Mouse (Mus musculus): ENCODE measurements at regions not wholly inside any gene's neighbourhood (a gene's known extent, or its start where the extent isn't known, plus 50 kb on each side); places are given as distances from the start of the nearest gene placed in this dataset.

- no peak for DNase-seq
- Histone ChIP-seq H3K4me1 (ENCODE audit: control insufficient read depth, insufficient read depth, low read length) (no peaks in the 10 kb centered on the region), H3K27me3 (ENCODE audit: control insufficient read depth, insufficient read depth, low read length) (no peaks in the 10 kb centered on the region), H3K27ac (no peak overlapping the region), H3K79me2 (replicated peaks; ENCODE audit: control insufficient read depth, insufficient read depth, low read length) (no peaks in the 10 kb centered on the region), H3K4me3 (no peak overlapping the region), H3K36me3 (ENCODE audit: control insufficient read depth, insufficient read depth, low read length) (no peaks in the 10 kb centered on the region), H3K9ac (ENCODE audit: low read depth, low read length) (no peak overlapping the region)
- WGBS = 71% methylated on average over 4 of the region's 4 CpGs
- intact Hi-C loops (cut with DNase I) = no loop called here
- TF ChIP-seq EP300 (IDR thresholded peaks at IDR 0.05; ENCODE audit: insufficient read depth, low read depth, low read length) = no peak
- TF ChIP-seq POLR2A (IDR thresholded peaks at IDR 0.05; ENCODE audit: insufficient read depth, low read depth, low read length) = no peak
- TF ChIP-seq CTCF (IDR thresholded peaks at IDR 0.05) = no peak
Observed at GRCm38 (mm10) chr11:91426731-91427130, 150.6 kb downstream of the Kif2b start.

- Histone ChIP-seq H3K79me2 (replicated peaks; ENCODE audit: control insufficient read depth, insufficient read depth, low read length) (no peaks in the 10 kb centered on the region), H3K4me3 (no peak overlapping the region), H3K36me3 (ENCODE audit: control insufficient read depth, insufficient read depth, low read length) (no peaks in the 10 kb centered on the region), H3K27ac (no peak overlapping the region), H3K4me1 (ENCODE audit: control insufficient read depth, insufficient read depth, low read length) (no peaks in the 10 kb centered on the region), H3K9ac (ENCODE audit: low read depth, low read length) (no peak overlapping the region), H3K27me3 (ENCODE audit: control insufficient read depth, insufficient read depth, low read length) (no peaks in the 10 kb centered on the region)
- DNase-seq = no peak
- TF ChIP-seq CTCF (IDR thresholded peaks at IDR 0.05) (no peak), POLR2A (IDR thresholded peaks at IDR 0.05; ENCODE audit: insufficient read depth, low read depth, low read length) (no peak), EP300 (IDR thresholded peaks at IDR 0.05; ENCODE audit: insufficient read depth, low read depth, low read length) (no peak)
- WGBS = 31% methylated on average over 3 of the region's 3 CpGs
- intact Hi-C loops (cut with DNase I) = no loop called here
Observed at GRCm38 (mm10) chr11:91387172-91387571, 190.2 kb downstream of the Kif2b start.

- Histone ChIP-seq H3K4me3 (no peak overlapping the region), H3K79me2 (replicated peaks; ENCODE audit: control insufficient read depth, insufficient read depth, low read length) (no peaks in the 10 kb centered on the region), H3K36me3 (ENCODE audit: control insufficient read depth, insufficient read depth, low read length) (no peaks in the 10 kb centered on the region), H3K4me1 (ENCODE audit: control insufficient read depth, insufficient read depth, low read length) (no peaks in the 10 kb centered on the region), H3K9ac (ENCODE audit: low read depth, low read length) (no peak overlapping the region), H3K27me3 (ENCODE audit: control insufficient read depth, insufficient read depth, low read length) (no peaks in the 10 kb centered on the region), H3K27ac (no peak overlapping the region)
- intact Hi-C loops (cut with DNase I) = no loop called here
- no peak for DNase-seq
- TF ChIP-seq CTCF (IDR thresholded peaks at IDR 0.05) (no peak), POLR2A (IDR thresholded peaks at IDR 0.05; ENCODE audit: insufficient read depth, low read depth, low read length) (no peak), EP300 (IDR thresholded peaks at IDR 0.05; ENCODE audit: insufficient read depth, low read depth, low read length) (no peak)
- 17% methylated on average over 4 of the region's 4 CpGs for WGBS
Observed at GRCm38 (mm10) chr11:91357029-91357428, 220.3 kb downstream of the Kif2b start.

- no peak for TF ChIP-seq EP300 (IDR thresholded peaks at IDR 0.05; ENCODE audit: insufficient read depth, low read depth, low read length)
- TF ChIP-seq POLR2A (IDR thresholded peaks at IDR 0.05; ENCODE audit: insufficient read depth, low read depth, low read length) = no peak
- TF ChIP-seq CTCF (IDR thresholded peaks at IDR 0.05) = no peak
- Histone ChIP-seq H3K36me3 (ENCODE audit: control insufficient read depth, insufficient read depth, low read length) (no peaks in the 10 kb centered on the region), H3K79me2 (replicated peaks; ENCODE audit: control insufficient read depth, insufficient read depth, low read length) (no peaks in the 10 kb centered on the region), H3K4me1 (ENCODE audit: control insufficient read depth, insufficient read depth, low read length) (no peaks in the 10 kb centered on the region), H3K27me3 (ENCODE audit: control insufficient read depth, insufficient read depth, low read length) (no peaks in the 10 kb centered on the region), H3K27ac (no peak overlapping the region), H3K4me3 (no peak overlapping the region), H3K9ac (ENCODE audit: low read depth, low read length) (no peak overlapping the region)
- 76% methylated on average over 1 of the region's 1 CpGs for WGBS
- DNase-seq = no peak
- intact Hi-C loops (cut with DNase I) = no loop called here
Observed at GRCm38 (mm10) chr11:91342629-91343028, 234.7 kb downstream of the Kif2b start.

- intact Hi-C loops (cut with DNase I) = no loop called here
- no peaks in the 10 kb centered on the region for H3K79me2 ChIP-seq (replicated peaks; ENCODE audit: control insufficient read depth, insufficient read depth, low read length)
- H3K27ac ChIP-seq = no peak overlapping the region
- H3K4me3 ChIP-seq = no peak overlapping the region
- TF ChIP-seq CTCF (IDR thresholded peaks at IDR 0.05) = no peak
- no peak for TF ChIP-seq EP300 (IDR thresholded peaks at IDR 0.05; ENCODE audit: insufficient read depth, low read depth, low read length)
- TF ChIP-seq POLR2A (IDR thresholded peaks at IDR 0.05; ENCODE audit: insufficient read depth, low read depth, low read length) = no peak
- DNase-seq = no peak
- no peaks in the 10 kb centered on the region for H3K4me1 ChIP-seq (ENCODE audit: control insufficient read depth, insufficient read depth, low read length)
- H3K36me3 ChIP-seq (ENCODE audit: control insufficient read depth, insufficient read depth, low read length) = no peaks in the 10 kb centered on the region
- H3K9ac ChIP-seq (ENCODE audit: low read depth, low read length) = no peak overlapping the region
- 76% methylated on average over 3 of the region's 3 CpGs for WGBS
- no peaks in the 10 kb centered on the region for H3K27me3 ChIP-seq (ENCODE audit: control insufficient read depth, insufficient read depth, low read length)
Observed at GRCm38 (mm10) chr11:91333056-91333455, 244.3 kb downstream of the Kif2b start.

GRCm38 (mm10) chr11:91327543-91327942 lies 249.8 kb downstream of the Kif2b start:
- 76% methylated on average over 8 of the region's 8 CpGs for WGBS
- TF ChIP-seq POLR2A (IDR thresholded peaks at IDR 0.05; ENCODE audit: insufficient read depth, low read depth, low read length) (no peak), CTCF (IDR thresholded peaks at IDR 0.05) (no peak), EP300 (IDR thresholded peaks at IDR 0.05; ENCODE audit: insufficient read depth, low read depth, low read length) (no peak)

More at GRCm38 (mm10) chr11:91327543-91327942, 249.8 kb downstream of the Kif2b start:
- H3K4me1 ChIP-seq (ENCODE audit: control insufficient read depth, insufficient read depth, low read length) = no peaks in the 10 kb centered on the region
- DNase-seq = no peak
- H3K27me3 ChIP-seq (ENCODE audit: control insufficient read depth, insufficient read depth, low read length) = no peaks in the 10 kb centered on the region
- no peak overlapping the region for H3K4me3 ChIP-seq
- intact Hi-C loops (cut with DNase I) = no loop called here
- H3K27ac ChIP-seq = no peak overlapping the region
- H3K36me3 ChIP-seq (ENCODE audit: control insufficient read depth, insufficient read depth, low read length) = no peaks in the 10 kb centered on the region
- H3K9ac ChIP-seq (ENCODE audit: low read depth, low read length) = no peak overlapping the region
- H3K79me2 ChIP-seq (replicated peaks; ENCODE audit: control insufficient read depth, insufficient read depth, low read length) = no peaks in the 10 kb centered on the region

Measured in heart, adult 2 months (tissue).